Mouse (Mus musculus): Measurements from ENCODE around the gene Tap1.
"Not testable (repeated sequence)": the region's sequence is repeated elsewhere in the genome, so short reads cannot be mapped to it uniquely, and the experiment has no call there.

GRCm38 (mm10) chr17:34230971-34231370 lies 43.6 kb downstream of the Tap1 start:
- TF ChIP-seq POLR2A (IDR thresholded peaks at IDR 0.05; ENCODE audit: borderline replicate concordance, control insufficient read depth, low read depth, low read length); CTCF (IDR thresholded peaks at IDR 0.05; ENCODE audit: control insufficient read depth, insufficient read depth, low read length): not testable (repeated sequence)
